Mouse (Mus musculus) 3134 (cell line): ENCODE results near the gene Dpf2.
A peak's percentile ranks its signal among the peaks of the same experiment; 100 is the strongest.

Experiments
- DNase-seq: peaks from one replicate; pipeline ENCODE4 v3.0.0-alpha.2; 2011; ENCODE audit warnings: low spot score; ENCODE audit not compliant: insufficient read length; ENCODE audit errors: extremely low read depth

Dpf2 gene

DNA sequence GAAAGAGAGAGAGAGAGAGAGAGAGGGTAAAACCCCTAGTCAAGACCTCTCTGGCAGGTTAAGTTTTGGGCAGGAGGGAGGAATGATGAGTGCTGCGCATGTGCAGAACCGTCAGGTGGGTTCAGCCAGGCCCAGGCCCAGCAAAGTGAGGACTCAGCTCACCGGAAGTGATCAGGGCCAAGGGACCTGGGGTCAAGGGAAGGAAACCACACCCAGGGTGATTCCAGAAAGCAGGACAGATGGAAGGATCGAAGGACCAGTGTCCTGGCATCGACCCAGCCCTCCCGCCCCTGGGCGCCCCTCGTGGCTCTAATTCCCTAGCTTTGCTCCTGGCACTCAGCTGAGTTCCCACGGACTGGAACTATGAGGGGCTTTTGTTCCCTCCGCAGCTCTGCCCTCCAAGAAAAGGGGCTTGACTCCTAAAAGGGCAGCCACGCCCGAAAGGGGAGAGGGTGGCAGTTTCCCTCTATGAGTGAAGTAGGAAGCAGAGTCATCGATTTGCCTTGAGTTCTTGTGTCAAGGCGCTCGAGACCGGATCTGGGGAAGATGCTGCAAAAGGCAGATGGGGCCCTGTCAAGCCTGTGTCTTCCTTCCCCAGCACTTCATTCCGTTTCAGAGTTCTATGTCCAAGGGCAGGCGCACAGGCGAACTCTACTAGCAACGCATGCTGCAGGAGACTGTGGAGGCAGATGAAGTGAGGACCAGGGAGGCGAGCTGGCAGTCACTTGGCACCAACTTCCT is 24.5 kb upstream of the Dpf2 start:
- DNase-seq, result no peak

DNA sequence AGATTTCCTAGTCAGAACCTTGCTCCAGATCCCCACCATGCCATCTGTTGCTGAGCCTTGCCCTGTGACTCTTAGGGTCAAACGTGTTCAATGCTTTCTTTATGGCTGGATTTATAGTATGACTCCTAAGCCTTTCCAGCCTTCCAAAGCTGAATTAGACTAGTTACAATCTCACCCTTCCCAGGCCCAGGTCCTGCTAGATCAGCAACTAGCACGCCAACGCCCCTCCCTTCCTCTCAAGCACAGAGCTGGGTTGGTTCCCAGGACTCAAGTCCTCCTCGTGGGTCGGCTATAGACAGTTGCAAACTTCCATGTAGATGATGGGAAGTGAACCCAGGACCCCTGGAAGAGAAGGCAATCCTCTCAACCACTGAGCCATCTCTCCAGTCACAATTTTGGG is 22.9 kb upstream of the Dpf2 start:
- DNase-seq, result no peak

DNA sequence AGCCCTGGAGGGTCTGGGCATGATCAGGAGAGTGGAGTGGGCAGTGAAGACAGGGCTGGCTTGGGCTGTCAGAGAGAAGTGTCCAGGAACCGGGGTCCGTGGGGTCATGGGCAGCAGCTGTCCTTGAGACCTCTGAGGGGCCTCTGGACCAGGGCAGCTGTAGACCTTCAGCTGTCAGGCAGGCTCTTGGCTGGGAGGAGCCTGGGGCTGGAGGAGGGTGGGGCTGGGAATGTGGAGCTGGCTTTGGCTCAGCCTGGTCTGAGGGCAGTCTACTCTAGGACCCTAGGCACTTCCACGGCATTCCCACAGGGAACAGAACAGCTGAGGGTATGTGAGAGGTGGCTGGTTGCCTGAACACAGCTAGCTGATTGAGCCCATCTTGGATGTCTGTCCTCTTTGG is 22.5 kb upstream of the Dpf2 start:
- no peak for DNase-seq

- no peak for DNase-seq
These were observed 17.1 kb upstream of the Dpf2 start for GRCm38 (mm10) chr19:5929634-5930596.

GRCm38 (mm10) chr19:5928546-5928945 is 15.7 kb upstream of the Dpf2 start:
- no peak for DNase-seq

DNA sequence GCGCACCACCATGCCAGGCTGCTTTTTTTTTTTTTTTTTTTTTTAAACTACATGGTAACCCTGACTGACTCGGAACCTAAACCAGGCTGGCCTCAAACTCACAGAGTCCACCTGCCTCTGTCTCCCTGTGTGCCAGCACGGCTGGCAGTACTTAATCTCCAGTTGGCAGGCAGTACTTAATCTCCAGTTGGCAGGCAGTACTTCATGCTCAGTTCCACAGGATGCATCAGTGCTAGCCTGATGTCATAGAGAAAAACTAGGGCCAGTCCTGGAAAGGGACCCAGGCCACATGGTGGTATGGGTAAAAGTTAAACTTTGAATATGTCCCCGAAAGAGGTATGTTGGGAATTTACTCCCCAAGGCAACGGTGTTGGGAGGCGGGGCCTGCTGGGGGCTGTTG is 15.3 kb upstream of the Dpf2 start:
- no peak for DNase-seq

DNA sequence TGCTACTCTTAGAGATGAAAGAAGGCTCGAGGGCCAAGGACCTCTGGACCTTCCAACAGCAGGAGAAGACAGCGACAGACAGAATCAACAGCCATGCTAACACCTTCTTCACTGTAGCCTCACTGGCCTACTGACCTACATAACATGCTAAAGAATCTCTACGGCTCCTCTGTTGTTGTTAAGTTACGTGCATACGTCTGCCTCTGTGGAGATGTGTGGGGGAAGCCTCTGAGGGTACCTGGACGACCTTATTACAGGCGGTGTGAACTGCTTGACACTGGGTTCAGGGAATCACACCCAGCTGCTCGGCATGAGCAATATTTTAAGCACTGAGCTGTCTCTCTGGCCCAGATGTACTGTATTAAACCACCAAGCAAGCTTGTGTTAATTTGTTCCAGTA is 14.7 kb upstream of the Dpf2 start:
- no peak for DNase-seq

DNA sequence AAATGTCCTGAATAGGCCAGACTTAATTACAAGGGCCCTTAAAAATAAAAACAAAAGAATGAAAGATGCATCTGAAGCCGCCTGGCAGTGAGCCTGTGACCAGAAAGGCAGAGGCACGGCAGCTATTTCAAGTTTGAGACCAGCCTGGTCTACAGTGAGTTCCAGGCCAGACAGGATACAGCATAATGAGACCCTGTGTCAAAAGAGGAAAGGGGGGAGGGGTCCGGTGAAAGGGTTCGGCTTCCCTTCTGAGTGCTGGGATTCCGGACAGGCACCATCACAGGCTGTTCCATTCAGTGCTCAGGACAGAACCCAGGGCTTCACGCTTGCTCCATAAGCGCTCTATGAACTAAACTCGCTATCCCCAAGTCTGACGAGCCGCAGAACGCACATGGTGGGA is 14.2 kb upstream of the Dpf2 start:
- DNase-seq, result no peak

DNA sequence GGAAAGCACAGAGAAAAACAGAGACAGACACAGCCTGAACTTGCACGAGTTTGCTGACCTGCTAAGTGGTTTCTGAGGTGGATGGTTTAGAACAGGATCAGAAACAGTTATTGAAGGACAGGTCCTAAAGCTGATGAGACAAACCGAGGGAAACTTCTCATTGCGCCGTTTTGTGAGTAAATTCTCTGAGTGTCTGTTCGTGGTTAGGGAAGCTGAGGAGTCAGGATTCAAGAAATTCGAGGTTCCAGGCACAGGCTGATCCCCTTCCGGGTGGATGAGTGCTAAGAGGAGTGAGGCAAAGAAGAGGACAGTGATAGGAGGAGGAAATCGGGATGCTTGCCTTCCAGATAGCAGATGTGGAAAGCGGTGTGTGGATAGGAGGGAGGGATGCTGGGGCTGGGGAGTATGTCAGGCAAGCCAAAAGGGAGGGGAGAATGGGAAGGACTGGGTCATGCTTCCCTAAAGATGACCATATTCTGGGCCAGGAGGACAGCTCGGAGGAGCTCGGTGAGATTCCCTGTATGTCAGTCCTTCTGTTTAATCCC is 12.6 kb upstream of the Dpf2 start:
- DNase-seq, result no peak

DNA sequence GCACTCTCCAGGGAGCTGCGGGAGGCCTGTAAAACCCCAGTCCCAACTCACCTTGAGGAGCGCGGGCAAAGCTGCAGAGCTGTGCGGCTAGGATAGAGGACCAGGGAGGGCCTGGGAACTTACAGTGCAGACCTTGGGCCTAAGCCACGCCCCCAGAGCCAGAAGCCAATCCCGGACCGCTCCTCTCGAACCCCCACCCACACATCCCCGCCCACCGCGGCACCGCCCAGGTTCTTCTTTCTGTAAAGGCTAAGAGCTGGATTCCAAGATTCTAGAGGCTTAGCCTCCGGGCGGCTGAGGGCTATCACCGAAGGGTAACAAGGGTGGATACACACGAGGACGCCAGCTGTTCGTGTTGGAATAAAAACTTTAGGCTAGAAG is 11.9 kb upstream of the Dpf2 start, which contains the start of gene Cdc42ep2:
Gene Cdc42ep2, minus strand, starts transcription at position 104 of the 381 bp plus-strand sequence.
- peak; percentile 96 for DNase-seq

- DNase-seq, result peak; percentile 82
These were observed 11.3 kb upstream of the Dpf2 start for GRCm38 (mm10) chr19:5923990-5924712.

DNA sequence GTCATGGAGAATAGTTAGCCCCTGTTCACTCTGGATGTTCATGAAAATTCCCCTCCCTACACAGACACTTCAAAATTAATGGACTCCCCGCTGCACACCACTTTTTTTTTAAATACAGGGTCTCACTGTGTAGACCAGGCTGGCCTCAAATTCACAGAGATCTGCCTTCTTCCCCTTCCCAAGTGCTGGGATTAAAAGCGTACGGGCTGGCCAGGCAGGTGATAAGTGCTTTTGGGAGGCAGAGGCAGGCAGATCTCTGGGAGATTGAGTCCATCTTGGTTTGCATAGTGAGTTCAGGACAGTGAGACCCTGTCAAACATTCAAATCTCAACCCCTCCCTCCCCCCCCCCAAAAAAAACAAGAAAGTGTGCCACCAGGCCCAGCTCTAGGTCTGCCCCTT is 10.2 kb upstream of the Dpf2 start:
- DNase-seq, result no peak

DNA sequence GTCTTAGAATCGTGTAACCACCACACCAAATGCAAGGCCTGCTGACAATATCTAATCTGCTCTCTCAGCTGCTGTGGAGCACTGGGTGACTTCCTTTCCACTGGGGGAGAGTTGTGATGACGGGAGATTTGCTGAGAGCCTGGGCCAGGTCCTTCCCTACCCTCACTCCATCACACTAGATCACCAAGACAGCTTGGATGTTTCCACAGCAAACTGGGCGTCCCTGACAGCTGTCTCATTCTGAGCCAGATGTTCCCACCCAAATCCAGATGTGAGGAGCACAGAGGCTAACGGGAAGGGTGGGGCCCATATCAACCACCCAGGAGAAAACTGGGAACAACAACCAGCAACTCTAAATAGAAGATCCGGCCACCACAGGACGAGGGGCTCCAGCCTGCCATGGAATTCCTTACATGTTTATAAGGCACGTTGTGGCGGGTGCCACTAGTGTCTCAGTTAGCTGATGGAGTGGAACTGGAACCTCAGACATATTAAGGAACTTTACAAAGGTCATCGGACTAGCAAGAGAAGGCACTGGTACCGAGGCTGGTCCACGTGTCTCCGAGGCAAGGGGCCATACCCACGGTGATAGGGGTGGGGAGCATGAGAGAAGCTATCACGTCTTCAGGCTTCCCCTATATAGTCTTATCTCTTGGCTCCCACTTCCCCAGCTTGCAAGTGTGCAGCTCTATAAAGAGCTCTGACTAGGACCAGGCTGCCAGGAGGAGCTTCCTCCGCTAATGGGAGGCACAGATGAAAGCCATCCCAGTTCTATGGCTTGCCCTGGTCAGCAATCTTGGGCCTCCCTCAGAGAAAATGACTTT is 9.5 kb upstream of the Dpf2 start:
- no peak for DNase-seq

GRCm38 (mm10) chr19:5921715-5922114 is 8.9 kb upstream of the Dpf2 start:
- DNase-seq, result no peak

GRCm38 (mm10) chr19:5912103-5913006 is 455 bp downstream of the Dpf2 start:
- peak; percentile 99 for DNase-seq

GRCm38 (mm10) chr19:5911430-5912102 is 1.2 kb downstream of the Dpf2 start:
- no peak for DNase-seq

DNA sequence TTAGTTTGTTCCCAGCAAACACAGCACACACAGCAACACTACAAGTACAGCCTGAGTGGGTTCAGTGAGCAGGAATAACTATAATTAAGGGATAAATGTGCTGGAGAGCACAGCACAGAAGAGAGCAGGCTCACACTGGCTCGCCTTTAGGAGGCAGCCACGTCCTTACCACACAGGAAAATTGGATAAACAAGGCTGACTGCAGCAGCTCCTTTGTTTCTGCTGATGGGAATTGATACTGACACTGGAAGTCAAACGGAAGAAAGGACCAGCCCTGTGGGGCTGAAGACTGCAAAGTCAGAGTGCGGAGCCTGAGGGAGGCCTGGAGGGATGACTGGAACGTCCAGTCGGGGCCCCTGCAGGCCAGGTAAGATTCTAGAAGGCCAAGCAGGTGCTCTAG is 2.6 kb downstream of the Dpf2 start:
- DNase-seq, result no peak

GRCm38 (mm10) chr19:5907275-5907674 is 5.5 kb downstream of the Dpf2 start:
- no peak for DNase-seq
